Mouse (Mus musculus) cerebellum, adult 11-12 months (tissue): Measurements from ENCODE around the gene Gbp2.
A peak's percentile ranks its signal among the peaks of the same experiment; 100 is the strongest.
"Not testable (repeated sequence)": the region's sequence is repeated elsewhere in the genome, so short reads cannot be mapped to it uniquely, and the experiment has no call there.

Source experiments
- DNase-seq: peaks from one replicate; pipeline ENCODE4 v3.0.0; 2022

Gbp2 gene

DNA sequence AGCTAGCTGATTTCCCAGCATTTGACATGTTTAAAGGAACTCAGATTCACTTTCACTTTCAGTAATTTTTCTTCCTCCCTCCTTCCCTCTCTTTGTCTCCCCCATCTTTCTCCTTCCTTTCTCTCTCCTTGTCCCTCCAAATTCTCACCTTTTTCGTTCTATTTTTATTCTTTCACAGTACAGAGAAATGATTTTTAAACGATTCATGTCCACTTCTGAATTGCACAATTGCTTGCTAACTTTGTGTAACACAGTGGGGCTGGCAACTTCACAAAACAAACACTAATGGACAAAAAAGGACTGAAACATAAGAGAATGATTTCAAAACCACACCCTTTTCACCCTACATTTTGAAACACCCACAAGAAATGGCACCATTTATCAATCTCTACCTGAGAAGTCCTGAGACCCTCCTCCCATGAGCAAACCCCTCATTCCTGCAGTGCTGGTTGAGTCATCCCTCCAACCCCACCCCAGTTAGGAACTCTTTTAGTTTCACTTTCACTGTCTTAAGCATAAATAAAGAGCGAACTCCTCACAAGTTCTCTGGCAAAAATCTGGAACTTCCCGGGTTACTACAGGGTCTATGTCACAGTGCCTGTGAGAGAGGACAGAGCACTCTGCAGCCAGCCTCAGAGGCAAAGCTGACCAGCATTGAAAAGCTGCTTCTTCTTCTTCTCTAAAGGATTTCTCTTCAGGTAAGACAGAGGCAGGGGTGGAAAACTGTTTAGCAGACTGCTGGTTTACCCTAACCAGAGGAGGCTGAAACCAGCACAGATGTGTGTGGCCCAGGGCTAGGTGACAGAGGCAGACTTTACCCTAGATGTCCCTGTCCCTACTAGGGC lies at the start of gene Gbp2:
Gene Gbp2, plus strand, starts transcription at position 492 of the 845 bp plus-strand sequence.
- DNase-seq = no peak

DNA sequence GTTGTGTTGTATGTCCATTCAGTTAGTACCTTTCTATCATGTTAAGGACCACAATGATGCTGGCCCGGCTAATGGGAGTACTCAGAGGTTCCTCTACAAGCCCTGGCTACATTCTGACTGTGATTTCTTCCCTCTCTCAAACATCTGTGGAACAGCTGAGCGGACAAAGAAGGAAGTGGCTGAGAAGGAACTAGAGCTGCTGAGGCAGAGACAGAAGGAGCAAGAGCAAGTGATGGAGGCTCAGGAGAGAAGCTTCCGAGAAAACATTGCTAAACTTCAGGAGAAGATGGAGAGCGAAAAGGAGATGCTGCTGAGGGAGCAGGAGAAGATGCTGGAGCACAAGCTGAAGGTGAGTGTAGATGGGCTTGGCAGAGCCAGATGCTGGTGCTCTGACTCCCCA lies 49.7 kb upstream of the Gbp2 start:
- DNase-seq = no peak

DNA sequence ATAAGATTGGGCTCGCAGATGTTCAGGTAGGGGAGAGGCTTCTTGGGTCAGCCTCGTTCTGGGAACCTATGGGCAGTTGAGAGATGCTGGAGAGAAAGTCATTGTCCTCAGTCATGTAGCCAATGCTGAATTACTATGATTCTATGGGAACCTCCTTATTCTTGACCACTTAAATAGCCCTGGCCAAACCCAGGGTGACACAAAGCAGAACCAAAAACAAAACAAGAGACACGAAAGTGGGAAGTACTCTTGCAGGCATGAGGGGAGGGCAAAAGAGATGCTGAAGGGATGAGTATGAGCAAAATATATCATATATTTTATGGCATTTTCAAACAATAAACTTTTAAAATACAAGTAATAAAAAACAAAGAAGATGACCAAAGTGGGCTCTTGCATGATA lies 43.3 kb upstream of the Gbp2 start:
- no peak for DNase-seq

DNA sequence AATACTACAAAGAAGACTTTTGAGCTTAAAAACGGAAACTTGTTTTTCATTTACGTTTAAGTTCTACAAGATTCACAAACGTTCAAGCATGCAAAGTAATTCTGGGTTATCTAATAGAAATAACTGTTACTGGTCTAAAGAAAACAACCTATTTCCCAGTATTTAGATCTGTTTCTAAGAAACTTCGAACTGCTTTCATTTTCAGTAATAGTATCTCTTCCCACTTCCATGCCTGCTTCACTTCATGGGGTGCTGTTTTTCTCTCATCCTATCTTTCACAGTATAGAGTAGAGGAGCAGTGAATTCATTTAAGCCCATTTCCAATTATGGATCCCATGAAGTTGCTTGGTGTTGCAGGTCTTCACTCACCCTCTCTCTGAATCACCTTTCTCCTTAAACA lies 42.1 kb upstream of the Gbp2 start:
- no peak for DNase-seq

DNA sequence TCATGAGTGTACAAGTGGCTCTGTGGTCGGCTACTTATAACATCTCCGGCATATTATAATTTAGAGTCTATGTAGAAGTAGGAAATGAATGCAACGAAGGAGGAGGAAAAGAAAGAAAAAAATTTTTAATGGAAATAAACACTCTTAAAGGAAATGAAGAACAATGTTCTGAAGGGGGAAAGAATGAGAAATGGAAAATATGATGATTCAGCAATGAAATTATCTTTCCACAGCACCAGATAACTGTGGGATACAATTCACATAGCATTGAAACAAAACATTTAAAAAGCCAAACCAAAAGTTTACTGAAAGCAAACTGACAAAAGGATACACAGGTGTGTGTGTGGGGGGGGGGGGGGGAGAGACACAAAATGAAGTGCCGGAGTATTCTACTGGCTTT lies 37.3 kb upstream of the Gbp2 start:
- DNase-seq = no peak

DNA sequence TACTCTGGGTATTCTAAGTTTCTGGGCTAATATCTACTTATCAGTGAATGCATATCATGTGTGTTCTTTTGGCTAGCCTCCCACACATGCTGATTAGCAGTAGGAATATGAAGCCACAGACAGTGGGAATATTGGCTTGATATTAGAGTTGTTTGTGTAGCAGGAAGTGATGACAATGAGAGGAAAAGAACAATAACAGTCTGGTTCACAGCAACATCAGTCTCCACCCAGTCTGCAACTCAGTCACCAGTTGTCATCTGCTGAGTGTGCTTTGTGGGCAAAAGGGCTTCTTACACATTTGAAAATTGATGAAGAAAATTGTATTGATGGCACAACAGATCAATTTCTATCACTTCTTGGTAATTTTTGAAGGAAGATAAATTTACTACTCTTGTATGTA lies 33.0 kb upstream of the Gbp2 start:
- no peak for DNase-seq

DNA sequence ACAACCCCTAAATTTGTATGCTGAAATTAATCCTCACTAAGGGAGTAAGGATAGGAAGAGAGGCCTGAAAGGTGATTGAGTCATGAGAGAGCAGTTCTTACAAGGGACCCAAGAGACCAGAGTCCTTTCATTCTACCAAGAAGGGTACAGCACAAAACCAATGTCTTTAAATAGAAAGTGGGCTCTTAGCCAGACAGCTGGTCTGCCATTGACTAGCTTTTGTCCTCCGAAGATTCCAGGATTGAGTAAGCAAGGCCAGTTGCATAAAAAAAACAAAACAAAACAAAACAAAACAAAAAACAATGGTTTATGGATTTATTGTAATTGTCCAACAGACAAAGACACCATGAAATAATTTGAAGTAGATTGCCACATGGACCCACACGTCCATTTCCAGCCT lies 31.5 kb upstream of the Gbp2 start:
- DNase-seq = no peak

DNA sequence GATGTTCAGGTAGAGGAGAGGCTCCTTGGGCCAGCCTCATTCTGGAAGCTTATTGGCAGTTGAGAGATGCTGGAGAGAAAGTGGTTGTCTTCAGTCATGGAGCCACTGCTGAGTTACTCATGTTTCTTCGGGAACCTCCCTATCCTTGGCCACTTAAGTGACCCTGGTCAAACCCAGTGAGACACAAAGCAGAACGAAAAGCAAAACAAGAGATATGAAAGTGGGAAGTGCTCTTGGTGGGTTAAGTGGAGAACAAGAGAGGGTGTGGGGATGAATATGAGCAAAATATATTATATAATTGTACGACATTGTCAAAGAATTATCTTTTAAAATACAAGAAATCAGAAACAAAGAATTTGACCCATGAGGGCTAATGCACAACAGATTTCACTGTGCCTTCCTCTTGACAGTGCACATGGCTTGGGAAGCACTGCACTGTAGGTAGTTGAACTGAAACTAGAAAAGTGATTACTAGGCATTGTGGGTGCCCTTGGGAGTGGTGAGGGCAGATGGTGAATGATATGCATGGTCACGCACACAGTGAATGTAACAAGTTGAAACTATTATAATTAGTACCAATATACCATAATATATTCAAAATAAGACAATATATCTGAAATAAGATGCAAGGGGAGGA lies 29.9 kb upstream of the Gbp2 start:
- DNase-seq = no peak

DNA sequence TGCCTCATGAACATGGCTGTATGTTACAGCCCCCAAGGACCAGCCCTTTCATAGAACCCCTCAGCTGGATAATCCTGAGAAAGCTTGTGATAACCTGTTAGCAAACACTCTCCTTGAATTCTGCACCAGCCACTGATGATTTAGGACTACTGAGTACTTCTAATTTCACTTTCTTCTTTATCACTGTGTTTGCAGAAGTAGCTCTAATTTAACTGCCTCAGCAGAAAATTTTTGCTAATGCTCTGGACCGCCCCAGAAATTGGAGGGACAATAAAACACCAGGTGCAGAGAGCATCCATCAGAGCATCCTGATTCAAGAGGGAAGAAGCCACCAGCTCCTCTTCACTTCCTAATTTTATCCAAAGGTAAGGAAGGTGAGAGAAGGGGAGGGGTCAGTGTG lies 25.9 kb upstream of the Gbp2 start, which contains the start of gene Gbp2b:
Gene Gbp2b, plus strand, starts transcription at position 301 of the 400 bp plus-strand sequence.
- DNase-seq = no peak

DNA sequence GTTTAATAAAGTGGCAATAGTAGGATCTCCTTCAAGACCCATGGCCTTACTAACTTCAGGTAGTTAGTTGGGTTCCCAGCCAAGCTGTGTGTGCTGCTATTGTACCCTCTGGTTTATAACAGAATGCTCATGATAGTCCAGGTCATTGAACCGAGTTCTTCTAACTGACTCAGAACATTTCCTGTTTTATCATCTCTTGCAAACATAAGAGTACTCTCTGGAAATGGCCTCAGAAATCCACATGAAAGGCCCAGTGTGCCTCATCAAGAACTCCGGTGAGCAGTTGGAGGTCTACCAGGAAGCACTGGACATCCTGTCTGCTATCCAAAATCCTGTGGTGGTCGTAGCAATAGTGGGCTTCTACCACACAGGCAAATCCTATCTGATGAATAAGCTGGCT lies 22.5 kb upstream of the Gbp2 start:
- no peak for DNase-seq

DNA sequence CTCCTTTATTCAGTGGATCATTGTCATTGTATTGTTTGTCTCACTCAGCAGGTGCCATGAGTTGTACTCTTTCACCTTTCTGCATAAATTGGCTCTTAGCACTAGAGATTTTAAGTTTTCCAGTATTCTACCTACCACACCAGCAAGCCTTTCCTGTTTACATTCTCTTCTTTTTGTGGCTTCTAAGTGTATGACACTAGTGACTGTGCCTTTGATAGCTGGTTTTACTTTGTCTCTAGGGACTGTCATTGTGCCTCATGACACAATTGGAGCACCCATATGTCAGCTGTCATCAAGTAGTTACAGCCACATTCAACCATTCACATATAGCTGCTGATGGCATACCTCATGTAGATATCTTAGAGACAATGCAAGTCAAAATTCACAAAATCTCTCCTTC lies 18.7 kb upstream of the Gbp2 start:
- DNase-seq = no peak

DNA sequence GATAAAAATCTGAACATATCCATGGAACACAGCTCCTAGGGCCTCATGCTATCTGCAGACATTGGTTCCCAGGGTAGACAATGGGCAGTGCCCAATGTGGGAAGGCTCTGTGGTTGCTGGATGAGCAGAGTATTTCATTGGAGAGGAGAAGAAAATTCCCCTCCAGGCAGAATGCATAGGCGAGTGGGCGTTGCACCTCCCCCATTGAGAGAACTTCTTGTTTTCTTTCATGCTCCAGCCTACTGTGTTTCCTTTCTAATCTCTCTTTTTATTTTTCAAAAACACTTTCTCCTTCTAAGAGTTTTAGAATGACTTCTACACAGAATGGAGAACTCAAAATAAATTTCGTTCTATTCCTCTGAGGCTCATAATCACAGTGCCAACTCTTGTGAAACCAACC lies 1.7 kb upstream of the Gbp2 start:
- DNase-seq = no peak

DNA sequence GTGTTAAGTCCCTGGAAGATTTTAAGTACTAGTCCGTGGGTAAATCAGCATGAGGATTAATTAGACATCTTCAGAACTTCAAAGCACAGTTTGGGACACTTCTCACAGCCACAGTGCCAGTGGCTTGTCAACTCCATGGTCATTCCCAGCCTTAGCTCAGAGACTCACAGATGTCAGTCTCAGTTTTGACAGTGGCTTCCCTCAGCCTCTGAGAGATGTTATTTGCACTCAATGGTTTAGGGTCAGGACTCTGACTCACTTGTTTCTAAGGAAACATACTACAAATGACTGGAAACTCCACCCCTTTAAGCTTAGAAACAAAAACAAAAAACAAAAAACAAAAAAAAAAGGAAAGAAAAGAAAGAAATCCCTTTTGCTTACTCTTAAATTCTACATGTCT lies 796 bp upstream of the Gbp2 start:
- DNase-seq = no peak

DNA sequence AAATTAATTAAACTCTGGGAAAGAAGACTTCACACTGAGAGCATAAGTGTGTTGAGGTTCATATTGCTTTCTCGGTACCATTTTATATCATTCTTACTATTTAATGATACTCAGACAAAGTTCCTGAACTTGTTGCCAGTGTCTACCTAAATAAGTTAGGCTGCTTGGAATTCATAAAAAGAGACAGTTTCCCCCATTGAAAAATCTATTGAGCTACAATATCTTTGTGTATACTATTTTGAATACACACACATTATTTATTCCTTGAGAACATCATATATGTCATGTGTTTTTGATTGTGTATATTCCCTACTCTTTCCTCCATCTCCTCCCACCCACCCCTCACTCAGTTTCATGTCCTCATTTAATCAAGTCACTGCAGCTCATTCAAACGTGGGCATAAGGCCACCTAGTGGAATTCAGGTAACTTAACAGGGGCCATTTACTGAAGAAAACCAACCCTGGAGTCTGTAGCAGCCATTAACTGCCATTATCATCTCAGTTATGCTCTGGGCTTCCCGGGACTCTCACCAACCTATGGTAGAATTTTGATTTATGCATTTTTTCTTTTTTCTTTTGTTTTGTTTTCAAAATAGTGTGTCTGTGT lies 657 bp downstream of the Gbp2 start:
- no peak for DNase-seq

DNA sequence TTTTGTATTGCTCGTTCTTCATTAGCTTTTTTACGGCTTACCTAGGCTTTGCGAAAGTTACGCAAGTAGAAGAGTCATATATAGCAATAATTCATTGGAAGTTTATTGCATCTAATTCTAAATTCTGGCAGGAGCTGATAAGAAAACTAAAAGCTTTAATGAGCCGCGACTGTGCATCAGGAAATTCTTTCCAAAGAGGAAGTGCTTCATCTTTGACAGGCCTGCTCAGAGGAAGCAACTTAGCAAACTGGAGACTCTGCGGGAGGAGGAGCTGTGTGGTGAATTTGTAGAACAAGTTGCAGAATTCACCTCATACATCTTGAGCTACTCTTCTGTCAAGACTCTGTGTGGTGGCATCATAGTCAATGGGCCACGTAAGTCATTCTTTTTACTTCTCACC lies 10.0 kb downstream of the Gbp2 start:
- no peak for DNase-seq

DNA sequence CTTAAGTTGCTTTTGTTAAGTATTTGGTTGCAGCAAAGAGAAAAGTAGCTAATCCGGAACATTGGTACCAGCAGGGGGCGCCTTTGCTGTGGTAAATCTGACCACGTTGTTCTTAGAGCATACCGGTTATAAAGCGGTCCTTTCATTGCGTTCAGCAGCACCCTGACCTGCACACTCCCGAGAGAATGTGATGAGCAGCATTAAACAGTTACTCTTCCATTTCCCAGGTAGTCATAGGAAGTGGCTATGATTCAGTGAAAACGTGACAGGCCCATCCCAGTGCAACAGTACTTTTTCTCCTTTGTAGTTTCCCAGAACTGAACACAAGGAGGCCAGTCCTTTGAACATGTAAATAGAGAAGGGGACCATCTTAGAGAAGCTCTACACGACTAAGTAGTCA lies 19.8 kb downstream of the Gbp2 start:
- no peak for DNase-seq

DNA sequence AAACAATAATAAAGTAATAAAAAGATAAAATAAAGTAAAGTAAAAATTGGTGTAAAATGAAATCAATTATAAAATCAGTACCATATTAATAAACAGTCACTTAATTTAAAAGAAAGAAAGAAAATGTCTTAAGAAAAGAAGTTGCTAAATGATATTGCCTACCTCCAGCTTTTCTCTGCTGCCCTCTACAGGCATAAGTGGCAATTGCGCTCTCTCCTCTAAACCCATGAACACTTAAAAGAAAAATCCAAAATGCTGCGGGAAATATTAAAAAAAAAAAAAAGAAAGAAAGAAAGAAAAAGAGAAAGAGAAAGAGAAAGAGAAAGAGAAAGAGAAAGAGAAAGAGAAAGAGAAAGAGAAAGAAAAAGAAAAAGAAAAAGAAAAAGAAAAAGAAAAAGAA lies 25.5 kb downstream of the Gbp2 start:
- peak; percentile 5 for DNase-seq

DNA sequence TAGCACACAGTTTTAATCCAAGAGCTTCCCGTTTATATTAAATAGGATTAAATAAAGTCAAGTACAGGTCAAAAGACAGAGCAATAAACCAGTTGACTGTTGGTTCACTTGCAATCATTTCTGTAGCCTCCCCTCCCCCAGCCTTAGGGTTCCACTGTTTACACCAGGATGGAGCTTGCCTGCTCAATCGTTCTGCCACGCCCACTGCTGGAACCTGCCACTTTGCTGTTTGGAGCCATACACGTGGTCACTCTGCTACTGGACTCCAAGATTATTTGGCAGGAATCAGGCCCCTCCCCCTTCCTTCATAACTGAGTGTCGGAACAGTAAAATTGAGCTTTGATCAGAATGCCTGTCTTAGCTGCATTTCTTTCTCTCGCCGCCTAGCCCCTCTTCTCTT lies 27.4 kb downstream of the Gbp2 start:
- DNase-seq = not testable (repeated sequence)

DNA sequence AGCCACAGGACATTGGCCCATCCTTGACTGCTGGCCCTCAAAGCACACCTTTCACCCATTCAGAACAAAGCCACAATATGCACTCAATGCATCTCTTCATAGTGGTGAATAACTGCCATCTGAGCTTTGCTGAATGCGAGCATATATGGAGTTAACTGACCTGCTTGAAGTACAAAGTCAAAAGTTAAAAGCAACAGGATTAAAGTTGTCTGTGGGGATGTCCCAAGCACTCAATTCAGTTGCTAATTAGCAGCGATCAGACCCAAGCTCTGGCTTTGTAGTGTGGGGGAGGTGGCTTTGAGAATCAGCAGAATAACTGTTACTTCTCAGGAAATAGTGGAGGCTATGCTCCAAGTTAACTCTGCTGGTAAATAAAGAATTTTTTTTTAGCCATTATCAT lies 29.8 kb downstream of the Gbp2 start:
- no peak for DNase-seq

DNA sequence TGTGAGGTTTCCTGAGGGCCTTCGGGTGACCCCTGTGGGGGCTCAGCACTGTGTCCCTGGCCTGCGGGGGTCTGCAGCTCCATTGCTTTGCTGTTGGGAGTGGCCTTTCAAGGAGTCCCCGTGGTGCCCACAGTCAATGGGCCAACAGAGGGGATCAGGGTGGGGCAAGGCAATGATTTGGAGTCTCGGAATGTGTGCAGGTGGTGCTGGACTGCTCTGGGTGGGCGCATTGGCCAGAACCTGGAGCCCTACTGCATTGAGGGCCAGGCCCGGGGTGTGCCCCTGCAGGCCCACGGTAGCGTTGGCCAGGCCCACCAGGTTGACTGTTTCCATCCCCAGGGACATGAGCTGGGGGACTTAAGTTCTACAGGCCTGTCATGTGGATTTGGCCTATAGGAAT lies 44.3 kb downstream of the Gbp2 start:
- DNase-seq = no peak

DNA sequence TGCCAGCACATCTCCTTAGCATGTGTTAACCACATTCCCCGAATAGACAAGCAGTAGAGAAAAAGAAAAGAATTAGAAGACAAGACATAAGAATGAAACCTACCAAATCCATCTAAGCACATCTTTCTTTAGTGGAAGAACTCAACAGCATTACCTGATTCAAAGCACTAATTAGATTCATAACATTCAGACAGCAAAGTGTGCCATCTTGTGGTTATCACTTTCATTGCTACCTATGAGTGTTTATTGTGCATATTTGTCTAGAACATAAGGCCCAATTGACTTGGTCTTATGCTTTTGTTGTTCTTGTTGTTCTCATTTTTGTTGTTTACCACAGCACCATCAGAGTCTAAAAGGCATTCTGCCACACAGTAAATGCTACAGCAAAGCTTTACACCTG lies 54.2 kb downstream of the Gbp2 start:
- DNase-seq = no peak
